Mouse (Mus musculus) olfactory bulb, adult 2 months (tissue): ENCODE results near the gene Cables2.

Experiments
- CTCF ChIP-seq: fragments of 200-500 bp; IDR thresholded peaks from 2 replicates; pipeline ENCODE4 v1.5.1; 2012; ENCODE audit warnings: low read depth, mild to moderate bottlenecking, low read length, moderate library complexity; ENCODE audit not compliant: insufficient read depth
- POLR2A ChIP-seq: fragments of 200-500 bp; IDR thresholded peaks from 2 replicates; pipeline ENCODE4 v1.6.1; 2012; ENCODE audit warnings: mild to moderate bottlenecking, low read depth, low read length, moderate library complexity; ENCODE audit not compliant: insufficient read depth

DNA sequence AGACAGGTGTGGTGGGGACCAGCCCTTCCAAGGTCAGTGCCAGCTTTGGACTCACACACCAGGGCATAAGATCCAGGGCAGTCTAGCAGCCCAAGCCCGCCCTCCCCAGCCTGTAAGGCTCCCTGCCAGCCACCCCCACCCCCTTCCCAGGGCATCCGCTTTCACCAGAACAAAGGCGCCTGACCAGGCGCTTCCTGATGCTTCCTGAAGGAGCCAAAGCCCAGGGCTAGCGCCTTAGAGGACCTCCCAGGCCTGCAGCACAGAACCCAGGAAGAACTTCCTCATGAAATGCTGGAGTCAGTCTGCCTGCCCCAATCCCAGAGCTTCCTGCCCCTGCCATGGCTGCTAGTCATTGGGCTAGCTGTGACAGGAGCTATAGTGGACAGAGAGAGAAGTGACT lies 54.6 kb downstream of the Cables2 start:
- no peak for TF ChIP-seq POLR2A
- no peak for TF ChIP-seq CTCF
